In genomic region chr1:118969409-118969808, GRCm38 (mm10) we compare ENCODE assay signal across 23 mouse cellular contexts.
DNase-seq lines count a peak whose midpoint lies in the region; ATAC-seq lines count a peak whose summit lies in the region.
"Had no signal": no experiment of that assay in that cellular context is flagged by ENCODE, and none has a peak within 500 bp of the region (broad histone marks: within the 10 kb centered on the region; RNA-seq: fewer than 3 reads in every experiment).

No protein-coding gene starts in this region.

- intact Hi-C loops in left cerebral cortex, postnatal 4 days (cut with DNase I), result no loop called here

- H3K4me2 ChIP-seq in embryonic facial prominence, embryonic 13.5 days, result no peak overlapping the region
- H3K4me2 ChIP-seq in neural tube, embryonic 15.5 days, result no peak overlapping the region
- H3K4me2 ChIP-seq in limb, embryonic 15.5 days, result no peak overlapping the region
- H3K4me2 ChIP-seq: liver, embryonic 13.5 days; neural tube, embryonic 12.5 days; stomach, embryonic 15.5 days had no signal

- DNase-seq in embryonic facial prominence, embryonic 10.5 days (ENCODE audit: low spot score), result no peak
- DNase-seq in left cerebral cortex, postnatal 4 days, result peak; percentile 75
- no peak for DNase-seq in left cerebral cortex, adult 8-10 months (ENCODE audit: low spot score in 2 of 2)
- DNase-seq in neural tube, embryonic 10.5 days (ENCODE audit: extremely low spot score, low spot score), result no peak
- no peak for DNase-seq in embryo, embryonic 11 days
- DNase-seq: adrenal gland, postnatal 25 days; cerebellum, adult 11-12 months; forebrain, postnatal 0 days; heart, adult 2 months; heart, postnatal 14 days; kidney, adult 11 months; kidney, postnatal 14 days; layer of hippocampus, adult 9-11 months; liver, embryonic 13.5 days; lung, adult 18-20 months; lung, postnatal 10 days; right cerebral cortex, postnatal 14 days; thymus, postnatal 14 days had no signal

- H3K36me3 ChIP-seq in embryonic facial prominence, embryonic 13.5 days, result peaks cover 61% of the 10 kb centered on the region
- H3K36me3 ChIP-seq in embryonic facial prominence, embryonic 10.5 days (replicated peaks), result peaks cover 61% of the 10 kb centered on the region
- H3K36me3 ChIP-seq in neural tube, embryonic 15.5 days, result no peaks in the 10 kb centered on the region
- peaks cover 47% of the 10 kb centered on the region for H3K36me3 ChIP-seq in limb, embryonic 15.5 days
- H3K36me3 ChIP-seq: liver, embryonic 13.5 days had no signal

- H3K4me1 ChIP-seq in embryonic facial prominence, embryonic 13.5 days, result peaks cover 13% of the 10 kb centered on the region
- no peaks in the 10 kb centered on the region for H3K4me1 ChIP-seq in embryonic facial prominence, embryonic 10.5 days
- no peaks in the 10 kb centered on the region for H3K4me1 ChIP-seq in neural tube, embryonic 15.5 days
- H3K4me1 ChIP-seq in limb, embryonic 15.5 days, result peaks cover 9% of the 10 kb centered on the region; the same call in 1 of the 2 replicates
- H3K4me1 ChIP-seq: liver, embryonic 13.5 days; neural tube, embryonic 12.5 days; stomach, embryonic 15.5 days had no signal

- H3K27ac ChIP-seq in embryonic facial prominence, embryonic 13.5 days, result 0 out of 2 replicates have a peak overlapping the region, but pooled peaks have one; percentile 22
- H3K27ac ChIP-seq in embryonic facial prominence, embryonic 10.5 days (replicated peaks), result no peak overlapping the region
- H3K27ac ChIP-seq in neural tube, embryonic 15.5 days (replicated peaks), result no peak overlapping the region
- no peak overlapping the region; the same call in 1 of the 2 replicates for H3K27ac ChIP-seq in limb, embryonic 15.5 days
- H3K27ac ChIP-seq: heart, adult 2 months; liver, embryonic 13.5 days; neural tube, embryonic 12.5 days; stomach, embryonic 15.5 days had no signal

- H3K27me3 ChIP-seq in embryonic facial prominence, embryonic 13.5 days, result no peaks in the 10 kb centered on the region
- H3K27me3 ChIP-seq in embryonic facial prominence, embryonic 10.5 days (replicated peaks; ENCODE audit: low read depth, poor library complexity, severe bottlenecking), result no peaks in the 10 kb centered on the region
- no peaks in the 10 kb centered on the region for H3K27me3 ChIP-seq in neural tube, embryonic 15.5 days (replicated peaks)
- no peaks in the 10 kb centered on the region for H3K27me3 ChIP-seq in limb, embryonic 15.5 days
- H3K27me3 ChIP-seq: liver, embryonic 13.5 days; neural tube, embryonic 12.5 days; stomach, embryonic 15.5 days had no signal

- 61% methylated on average over 11 of the region's 11 CpGs for WGBS in embryonic facial prominence, embryonic 13.5 days
- 83% methylated on average over 11 of the region's 11 CpGs for WGBS in embryonic facial prominence, embryonic 10.5 days
- 72% methylated on average over 11 of the region's 11 CpGs for WGBS in neural tube, embryonic 15.5 days
- 61% methylated on average over 11 of the region's 11 CpGs for WGBS in limb, embryonic 15.5 days

- no peak overlapping the region for H3K9ac ChIP-seq in embryonic facial prominence, embryonic 13.5 days
- no peak overlapping the region for H3K9ac ChIP-seq in neural tube, embryonic 15.5 days (replicated peaks)
- H3K9ac ChIP-seq in limb, embryonic 15.5 days, result no peak overlapping the region
- H3K9ac ChIP-seq: forebrain, postnatal 0 days; liver, embryonic 13.5 days; neural tube, embryonic 12.5 days; stomach, embryonic 15.5 days had no signal

- H3K9me3 ChIP-seq in embryonic facial prominence, embryonic 13.5 days, result peaks cover 5% of the 10 kb centered on the region
- peaks cover 12% of the 10 kb centered on the region; the same call in 1 of the 2 replicates for H3K9me3 ChIP-seq in embryonic facial prominence, embryonic 10.5 days
- no peaks in the 10 kb centered on the region for H3K9me3 ChIP-seq in neural tube, embryonic 15.5 days (replicated peaks)
- 0 out of 2 replicates have a peak, but pooled peaks cover 4% of the 10 kb centered on the region for H3K9me3 ChIP-seq in limb, embryonic 15.5 days
- H3K9me3 ChIP-seq: liver, embryonic 13.5 days; stomach, embryonic 15.5 days had no signal

- no peak for ATAC-seq in embryonic facial prominence, embryonic 13.5 days (ENCODE audit: insufficient number of reproducible peaks, insufficient read depth, low FRiP score, low TSS enrichment, low read depth)
- 0 out of 2 replicates have a peak, but pooled peaks have one; percentile 12 for ATAC-seq in neural tube, embryonic 15.5 days (ENCODE audit: low FRiP score)
- ATAC-seq in limb, embryonic 15.5 days (ENCODE audit: insufficient number of reproducible peaks, low FRiP score, low TSS enrichment, low read depth), result 0 out of 2 replicates have a peak, but pooled peaks have one; percentile 17
- ATAC-seq: forebrain, postnatal 0 days had no signal

- H3K4me3 ChIP-seq in embryonic facial prominence, embryonic 13.5 days, result no peak overlapping the region
- no peak overlapping the region for H3K4me3 ChIP-seq in embryonic facial prominence, embryonic 10.5 days
- no peak overlapping the region for H3K4me3 ChIP-seq in neural tube, embryonic 15.5 days (replicated peaks)
- H3K4me3 ChIP-seq in limb, embryonic 15.5 days, result no peak overlapping the region
- H3K4me3 ChIP-seq: heart, adult 2 months; liver, embryonic 13.5 days; neural tube, embryonic 12.5 days; stomach, embryonic 15.5 days had no signal
